Mouse (Mus musculus): ENCODE measurements around the gene Prkd2. TPM values are rescaled to one million over a fixed set of nuclear protein-coding genes. Genes with fewer than 3 reads are reported as not detected.

The Prkd2 gene
- total and polyA plus RNA-seq, 3 experiments: 9.8 to 39.0 (median 18.0) TPM

DNA sequence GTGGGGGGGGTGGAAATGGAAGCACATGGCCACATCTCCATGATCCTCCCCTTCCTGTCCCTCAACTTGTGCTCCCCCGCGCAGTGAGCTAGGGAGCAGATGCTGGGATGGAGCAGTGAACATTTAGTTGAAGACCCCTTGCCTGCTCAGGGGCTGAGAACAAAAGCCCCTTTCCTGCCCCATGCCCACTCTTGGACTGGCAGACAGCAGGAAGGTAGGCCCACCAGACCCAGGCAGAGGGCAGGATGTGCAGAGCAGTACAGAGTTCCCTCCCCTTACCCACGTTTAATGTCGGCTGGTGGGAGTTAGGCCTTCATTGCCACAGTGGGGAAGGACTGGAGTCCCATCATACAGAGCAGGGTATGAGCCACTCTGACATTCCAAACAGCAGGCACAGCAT, 1.6 kb upstream of the Prkd2 start:
- in situ Hi-C loops (cut with MboI; ENCODE audit: low pct_ligation_motif_present, low pct_unique_long_range_greater_than_20kb, low sequenced_read_pairs): no loop called here
- no peak for TF ChIP-seq MAFK (IDR thresholded peaks at IDR 0.05; ENCODE audit: insufficient replicate concordance, low read length)
- TF ChIP-seq CTCF (conservative IDR thresholded peaks at IDR 0.05 in 1 of 2, IDR thresholded peaks at IDR 0.05 in 1 of 2; ENCODE audit: low read depth in 2 of 2, low read length in 2 of 2): no peak
- TF ChIP-seq USF1 (IDR thresholded peaks at IDR 0.05; ENCODE audit: low read depth, low read length): no peak
- TF ChIP-seq EP300 (IDR thresholded peaks at IDR 0.05; ENCODE audit: low read length): no peak; the same call in 1 of the 2 replicates
- no peak for TF ChIP-seq GABPA (IDR thresholded peaks at IDR 0.05; ENCODE audit: insufficient replicate concordance, low read depth, low read length)
- no peak for TF ChIP-seq ZMIZ1 (IDR thresholded peaks at IDR 0.05; ENCODE audit: low read depth, low read length)
- no peak for TF ChIP-seq BHLHE40 (IDR thresholded peaks at IDR 0.05; ENCODE audit: low read depth, low read length)
- no peak for TF ChIP-seq ELF1 (IDR thresholded peaks at IDR 0.05; ENCODE audit: low read depth, low read length)
- TF ChIP-seq MXI1 (IDR thresholded peaks at IDR 0.05; ENCODE audit: low read depth, low read length): no peak
- TF ChIP-seq ZKSCAN1 (IDR thresholded peaks at IDR 0.05; ENCODE audit: borderline replicate concordance, low read depth, low read length): no peak
- TF ChIP-seq CHD2 (IDR thresholded peaks at IDR 0.05; ENCODE audit: low read length): no peak
- no peak for TF ChIP-seq E2F4 (IDR thresholded peaks at IDR 0.05; ENCODE audit: insufficient replicate concordance, low read depth, low read length)
- no peak for TF ChIP-seq RAD21 (IDR thresholded peaks at IDR 0.05; ENCODE audit: low read depth, low read length)
- no peak for TF ChIP-seq JUND (conservative IDR thresholded peaks at IDR 0.05; ENCODE audit: low read depth, low read length)
- TF ChIP-seq HCFC1 (IDR thresholded peaks at IDR 0.05; ENCODE audit: low read depth, low read length): no peak
- no peak for TF ChIP-seq KAT2A (IDR thresholded peaks at IDR 0.05; ENCODE audit: insufficient replicate concordance, low read length)
- TF ChIP-seq SMC3 (IDR thresholded peaks at IDR 0.05; ENCODE audit: low read depth, low read length): no peak
- TF ChIP-seq MAX (IDR thresholded peaks at IDR 0.05; ENCODE audit: low read length): no peak
- no peak for TF ChIP-seq TCF12 (IDR thresholded peaks at IDR 0.05; ENCODE audit: low read depth, low read length)
- TF ChIP-seq MAZ (IDR thresholded peaks at IDR 0.05; ENCODE audit: low read depth, low read length): no peak
- peaks cover 24% of the 10 kb centered on the region for H3K79me2 ChIP-seq (replicated peaks; ENCODE audit: control insufficient read depth, extremely low read depth, insufficient read depth, poor library complexity, severe bottlenecking)
- H3K4me1 ChIP-seq (ENCODE audit: control insufficient read depth in 1 of 2, insufficient read depth in 2 of 2): peaks cover 24 to 52% of the 10 kb centered on the region in 2 experiments
- DNase-seq (ENCODE audit: extremely low read depth): no peak
- H3K27me3 ChIP-seq (replicated peaks): no peaks in the 10 kb centered on the region
- H3K36me3 ChIP-seq (replicated peaks in 1 of 2; ENCODE audit: control insufficient read depth in 1 of 2, insufficient read depth in 1 of 2, low read length in 1 of 2): peaks cover 44 to 53% of the 10 kb centered on the region in 2 experiments
- dilution Hi-C loops (cut with MboI; ENCODE audit: extremely low pct_ligation_motif_present, extremely low pct_unique_long_range_greater_than_20kb, low sequenced_read_pairs): no loop called here
- H3K4me2 ChIP-seq (ENCODE audit: insufficient read depth, low read depth, poor library complexity, severe bottlenecking): no peak overlapping the region
- H3K27ac ChIP-seq (ENCODE audit: insufficient read depth, low read depth): peak overlapping the region; percentile 91
- peak overlapping the region; percentile 93; the same call in 1 of the 2 replicates for H3K9ac ChIP-seq (ENCODE audit: insufficient read depth, low read depth)
- H3K9me3 ChIP-seq (replicated peaks; ENCODE audit: low read length): no peaks in the 10 kb centered on the region
- peak overlapping the region in 1 of 3 experiments; percentile 12 for H3K4me3 ChIP-seq (replicated peaks in 1 of 3; ENCODE audit: low read depth in 2 of 3, low read length in 2 of 3, poor library complexity in 1 of 3)
